Mouse (Mus musculus): Measurements from ENCODE around the gene Zfp287.
"Not testable (repeated sequence)": the region's sequence is repeated elsewhere in the genome, so short reads cannot be mapped to it uniquely, and the experiment has no call there.

Zfp287 gene

GRCm38 (mm10) chr11:62731311-62732021, at the start of gene Zfp287:
Gene Zfp287 (minus strand): TSS chr11:62731905.
- DNase-seq (ENCODE audit: low spot score), result peak; percentile 97

- DNase-seq (ENCODE audit: low spot score), result no peak
These were observed 44.8 kb upstream of the Zfp287 start for GRCm38 (mm10) chr11:62776510-62776909.

GRCm38 (mm10) chr11:62760755-62761457, 29.2 kb upstream of the Zfp287 start:
- DNase-seq (ENCODE audit: low spot score), result no peak

GRCm38 (mm10) chr11:62758491-62758890, 26.8 kb upstream of the Zfp287 start:
- no peak for DNase-seq (ENCODE audit: low spot score)

- DNase-seq (ENCODE audit: low spot score), result no peak
These were observed 26.2 kb upstream of the Zfp287 start for GRCm38 (mm10) chr11:62757906-62758305.

GRCm38 (mm10) chr11:62757143-62757507, 25.4 kb upstream of the Zfp287 start:
- DNase-seq (ENCODE audit: low spot score), result no peak

GRCm38 (mm10) chr11:62756456-62757142, 24.9 kb upstream of the Zfp287 start:
- peak; percentile 99 for DNase-seq (ENCODE audit: low spot score)

- DNase-seq (ENCODE audit: low spot score), result no peak
These were observed 21.1 kb upstream of the Zfp287 start, which contains the start of gene Gm10428 for GRCm38 (mm10) chr11:62752780-62753179. Gene Gm10428 (plus strand): TSS chr11:62753100.

GRCm38 (mm10) chr11:62752191-62752590, 20.5 kb upstream of the Zfp287 start:
- no peak for DNase-seq (ENCODE audit: low spot score)

GRCm38 (mm10) chr11:62749445-62749844, 17.7 kb upstream of the Zfp287 start:
- not testable (repeated sequence) for DNase-seq (ENCODE audit: low spot score)

- no peak for DNase-seq (ENCODE audit: low spot score)
These were observed 16.4 kb upstream of the Zfp287 start for GRCm38 (mm10) chr11:62748062-62748461.

GRCm38 (mm10) chr11:62747227-62747626, 15.5 kb upstream of the Zfp287 start:
- DNase-seq (ENCODE audit: low spot score), result no peak

- DNase-seq (ENCODE audit: low spot score), result peak; percentile 83
These were observed 14.4 kb upstream of the Zfp287 start for GRCm38 (mm10) chr11:62746001-62746533.

GRCm38 (mm10) chr11:62744103-62744502, 12.4 kb upstream of the Zfp287 start:
- peak; percentile 81 for DNase-seq (ENCODE audit: low spot score)

GRCm38 (mm10) chr11:62742261-62742957, 10.7 kb upstream of the Zfp287 start:
- peak; percentile 28 for DNase-seq (ENCODE audit: low spot score)

- DNase-seq (ENCODE audit: low spot score), result no peak
These were observed 9.5 kb upstream of the Zfp287 start for GRCm38 (mm10) chr11:62741186-62741585.

GRCm38 (mm10) chr11:62732665-62733064, 960 bp upstream of the Zfp287 start:
- no peak for DNase-seq (ENCODE audit: low spot score)

GRCm38 (mm10) chr11:62732022-62732387, 300 bp upstream of the Zfp287 start:
- DNase-seq (ENCODE audit: low spot score), result no peak

- DNase-seq (ENCODE audit: low spot score), result no peak
These were observed 3.4 kb downstream of the Zfp287 start for GRCm38 (mm10) chr11:62728276-62728675.

GRCm38 (mm10) chr11:62710657-62711056, 21.0 kb downstream of the Zfp287 start:
- no peak for DNase-seq (ENCODE audit: low spot score)

- DNase-seq (ENCODE audit: low spot score), result no peak
These were observed 23.5 kb downstream of the Zfp287 start for GRCm38 (mm10) chr11:62708252-62708651.

GRCm38 (mm10) chr11:62706141-62706540, 25.6 kb downstream of the Zfp287 start:
- no peak for DNase-seq (ENCODE audit: low spot score)

Data from embryo, embryonic 10 days (tissue).